Mouse (Mus musculus): ENCODE results near the gene Sppl2b.

GRCm38 (mm10) chr10:80864446-80864845, 9.4 kb downstream of the Sppl2b start:
- no peak for TF ChIP-seq FLI1 (IDR thresholded peaks at IDR 0.05; ENCODE audit: low read length)
- TF ChIP-seq GATA1 (IDR thresholded peaks at IDR 0.05; ENCODE audit: borderline replicate concordance, low read length): no peak
